Mouse (Mus musculus): ENCODE data around the gene Gpr139.

Gene Gpr139

DNA sequence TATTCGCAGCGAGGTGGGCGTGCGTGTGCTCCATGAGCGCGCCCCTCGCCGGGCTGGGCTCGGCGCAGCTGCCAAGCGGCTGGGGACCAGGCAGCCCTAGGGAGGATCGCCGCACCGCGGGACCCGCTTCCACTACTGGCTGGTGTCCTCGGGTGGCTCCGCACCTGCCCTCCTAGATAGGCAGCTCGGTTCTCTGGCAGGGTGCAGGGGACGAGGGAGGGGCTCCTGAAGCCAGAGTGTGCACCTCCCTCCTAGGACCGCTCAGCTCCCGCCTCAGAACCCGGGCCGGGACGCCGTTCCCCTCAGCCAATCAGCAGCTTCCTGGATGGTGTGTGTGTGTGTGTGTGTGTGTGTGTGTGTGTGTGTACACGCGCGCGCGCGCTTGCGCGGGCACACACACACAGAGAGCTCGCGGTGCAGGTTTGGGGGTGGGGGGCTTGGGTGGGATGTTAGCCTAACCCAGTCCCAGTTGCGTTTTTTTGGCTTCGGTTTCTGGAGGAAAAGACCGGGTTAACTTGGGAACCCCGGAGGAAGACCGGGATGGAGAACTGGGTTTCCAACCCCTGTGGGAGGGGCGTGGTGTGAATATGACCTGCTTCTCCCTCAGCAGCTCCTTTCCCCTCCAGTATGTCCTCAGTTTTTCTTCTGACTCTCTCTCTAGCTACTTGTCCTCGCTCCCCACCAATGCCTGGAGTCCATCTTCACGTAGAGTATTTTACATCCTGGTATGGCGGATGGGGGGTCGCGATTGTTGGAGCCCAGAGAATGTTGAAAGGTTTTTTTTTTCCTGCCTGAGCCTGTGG, at the start of gene Gpr139:
TSS of gene Gpr139 (minus strand) at position 263 of the 803 bp plus-strand sequence.
- no peak for DNase-seq (ENCODE audit: low spot score)

DNA sequence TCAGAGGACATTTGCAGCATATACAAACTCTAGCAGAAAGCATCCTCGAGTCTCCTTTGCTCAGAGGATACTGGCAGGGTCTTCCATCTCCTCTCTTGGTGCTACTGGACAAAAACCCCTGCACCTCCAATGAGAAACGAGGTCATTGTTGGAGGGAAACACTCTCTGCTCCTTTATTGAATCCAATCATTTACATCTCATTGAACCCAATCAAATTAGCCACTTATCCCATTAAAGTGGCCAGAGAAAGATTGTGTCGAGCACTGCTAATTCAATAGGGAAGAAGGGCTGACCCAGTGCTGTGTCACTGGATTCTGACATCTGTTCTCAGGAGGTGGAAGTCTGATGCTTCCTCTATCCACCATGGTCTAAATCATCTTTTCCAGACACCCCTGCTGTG, 46.6 kb upstream of the Gpr139 start:
- DNase-seq (ENCODE audit: low spot score), result no peak

DNA sequence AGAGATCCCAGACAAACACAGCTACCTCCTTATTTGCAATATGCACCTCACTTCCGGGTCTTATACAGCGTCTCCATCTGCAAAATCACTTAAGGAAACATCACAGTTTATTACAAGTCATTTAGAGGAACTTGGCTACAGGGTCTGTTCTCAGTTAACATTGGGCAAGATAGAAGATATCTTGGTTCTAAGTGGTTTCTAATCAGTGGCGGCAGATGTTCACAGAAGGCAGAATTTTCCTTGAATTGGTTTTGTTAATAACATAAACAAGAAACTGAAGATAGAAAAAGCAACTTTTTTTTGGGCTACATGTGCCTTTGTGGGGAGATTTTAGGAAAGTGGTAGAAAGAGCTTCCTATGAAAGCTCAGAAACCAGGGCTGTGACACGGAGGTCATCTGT, 38.3 kb upstream of the Gpr139 start:
- DNase-seq (ENCODE audit: low spot score), result no peak

DNA sequence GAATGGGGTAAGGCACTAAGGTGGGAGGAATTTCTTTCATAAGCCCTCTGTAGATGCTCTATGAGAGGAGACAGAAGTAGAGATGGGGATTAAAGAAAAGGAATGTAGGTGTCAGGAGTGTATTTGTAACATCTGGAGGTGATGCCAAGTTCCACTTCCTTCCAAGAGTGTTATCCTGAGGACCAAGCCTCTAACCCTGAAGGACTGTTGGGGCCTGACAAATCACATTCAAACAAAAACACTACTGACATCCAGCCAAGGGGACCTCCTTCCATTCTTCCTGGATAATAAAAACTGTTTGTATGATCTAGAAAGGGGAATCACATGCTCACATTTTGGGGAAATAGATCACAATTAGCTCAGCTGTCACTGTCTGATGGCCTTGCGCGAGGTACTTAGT, 34.7 kb upstream of the Gpr139 start:
- DNase-seq (ENCODE audit: low spot score), result no peak

DNA sequence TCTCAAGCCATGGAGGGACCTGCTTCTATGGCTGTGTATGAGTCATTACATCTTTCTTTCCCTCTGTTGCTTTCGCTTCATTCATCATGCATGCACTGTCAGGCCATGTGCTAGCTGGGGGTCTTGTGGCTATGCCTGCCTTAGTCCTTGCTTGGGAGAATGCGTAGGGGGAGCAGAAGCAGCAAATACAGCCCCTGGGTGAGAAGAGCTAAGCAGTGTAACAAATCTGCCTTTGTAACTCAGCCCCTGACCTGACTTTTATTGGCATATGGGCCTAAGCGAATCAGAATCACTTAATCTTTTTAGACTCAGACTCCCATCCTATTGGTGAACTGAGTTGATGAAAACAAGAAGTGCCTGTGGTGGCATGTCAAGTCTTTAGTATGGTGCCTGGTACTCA, 22.8 kb upstream of the Gpr139 start:
- no peak for DNase-seq (ENCODE audit: low spot score)

DNA sequence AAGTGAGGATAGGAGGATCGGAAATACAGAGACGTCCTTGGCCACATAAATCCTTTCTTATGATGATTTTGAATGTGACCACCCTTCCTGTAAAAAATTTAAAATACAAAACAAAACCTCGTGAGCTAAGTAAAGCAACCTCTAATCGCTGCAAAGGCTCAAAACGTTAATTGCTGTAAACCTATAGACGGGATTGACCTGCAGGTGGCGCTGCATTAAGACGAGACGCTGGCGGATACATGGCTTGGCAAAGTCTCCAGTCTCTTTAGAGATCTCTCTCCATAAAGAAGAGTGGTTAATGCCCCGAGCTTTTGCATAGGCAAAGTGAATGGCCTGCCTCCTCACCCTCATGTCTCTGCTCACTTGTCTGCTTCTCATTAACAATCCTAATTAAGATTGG, 2.0 kb upstream of the Gpr139 start:
- no peak for DNase-seq (ENCODE audit: low spot score)

DNA sequence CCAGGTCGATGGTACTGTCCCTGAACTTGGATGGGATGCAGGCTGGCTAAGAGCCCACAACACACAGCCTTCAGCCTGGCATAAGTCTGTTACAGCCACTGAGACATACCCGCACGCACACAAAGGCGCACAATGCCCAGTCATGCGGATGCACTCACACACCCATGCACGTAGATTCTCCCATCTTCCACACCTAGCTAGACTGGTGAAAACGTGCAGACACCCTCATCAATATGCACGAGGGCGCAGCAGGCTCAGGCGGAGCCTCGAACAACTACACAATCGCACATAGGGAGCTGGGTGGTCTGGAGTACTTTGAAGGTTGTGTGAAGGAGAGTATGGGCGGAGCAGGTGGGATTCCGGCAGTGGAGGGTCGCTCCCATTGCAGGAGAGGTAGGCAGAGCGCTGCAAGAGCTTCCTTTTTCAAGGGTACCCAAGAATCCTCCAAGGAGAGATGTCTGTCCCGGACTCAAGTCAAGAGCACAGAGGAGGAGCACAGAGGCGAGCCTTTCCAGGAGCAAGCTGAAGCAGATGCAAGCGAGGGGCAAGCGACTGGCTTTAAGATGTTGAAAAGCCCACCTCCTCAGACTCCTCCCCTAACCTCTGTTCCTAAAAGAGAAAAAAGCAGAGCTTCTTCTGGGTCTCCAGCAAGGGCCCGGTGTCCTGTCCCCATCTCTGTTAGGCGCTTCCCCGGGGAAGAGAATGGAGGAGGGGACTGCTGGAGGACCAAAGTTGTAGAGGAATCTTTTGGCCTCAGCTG, 958 bp upstream of the Gpr139 start:
- no peak for DNase-seq (ENCODE audit: low spot score)

DNA sequence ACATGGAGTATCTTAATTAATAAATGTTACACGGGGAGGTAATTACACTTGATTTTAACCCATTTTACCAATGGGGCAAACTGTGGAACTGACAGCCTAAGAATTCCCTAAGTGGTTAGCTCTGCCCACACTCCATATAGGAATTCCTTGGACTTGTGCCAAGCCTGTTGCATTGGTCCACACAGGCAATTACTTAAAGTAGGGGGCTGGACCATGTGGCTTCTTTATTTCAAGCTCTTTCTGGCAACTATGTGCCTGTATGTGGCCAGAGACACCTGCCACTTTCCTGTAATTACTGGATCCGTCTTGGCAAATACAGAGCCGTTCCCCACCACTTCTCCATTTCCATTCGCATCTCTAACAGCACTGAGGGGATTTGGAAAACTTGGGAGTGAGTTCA, 3.4 kb downstream of the Gpr139 start:
- DNase-seq (ENCODE audit: low spot score), result no peak

DNA sequence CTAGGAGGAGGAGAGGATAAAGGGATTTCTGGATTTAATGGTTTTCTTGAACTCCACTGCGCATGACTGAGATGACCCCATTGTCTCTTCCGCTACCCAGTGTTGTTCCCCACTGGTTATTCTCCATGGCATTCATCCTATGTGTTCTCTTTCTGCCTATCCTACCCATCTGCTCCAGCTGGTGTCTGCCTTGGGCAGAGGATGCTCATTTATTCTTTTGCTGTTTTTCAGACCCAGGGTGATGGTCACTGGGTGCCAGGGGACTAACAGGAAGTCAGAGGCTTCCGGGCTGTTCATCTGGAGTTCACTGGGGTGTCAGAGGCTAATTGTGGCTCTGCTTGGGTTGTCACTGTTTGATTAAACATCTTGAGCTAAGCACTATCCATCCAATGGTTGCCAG, 24.4 kb downstream of the Gpr139 start:
- DNase-seq (ENCODE audit: low spot score), result no peak

DNA sequence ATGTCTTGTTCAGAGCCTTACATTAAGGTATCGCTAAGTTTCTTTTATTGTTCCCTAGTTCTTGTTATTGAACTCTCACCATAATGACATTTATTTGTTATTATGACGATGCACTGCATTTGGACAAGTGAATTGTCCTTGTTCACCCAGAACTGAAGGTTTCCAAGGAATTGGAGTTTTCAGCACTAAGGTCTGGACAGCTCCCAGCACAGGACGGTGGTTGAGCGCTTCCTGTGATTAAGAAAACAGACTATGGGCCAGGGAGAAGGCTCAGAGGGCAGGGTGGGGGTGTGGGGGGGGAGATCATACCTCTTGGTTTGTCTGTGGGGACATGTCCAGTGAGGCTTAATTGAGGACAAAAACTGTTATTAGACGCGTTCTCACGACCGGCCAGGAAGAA, 72.6 kb downstream of the Gpr139 start:
- no peak for DNase-seq (ENCODE audit: low spot score)

DNA sequence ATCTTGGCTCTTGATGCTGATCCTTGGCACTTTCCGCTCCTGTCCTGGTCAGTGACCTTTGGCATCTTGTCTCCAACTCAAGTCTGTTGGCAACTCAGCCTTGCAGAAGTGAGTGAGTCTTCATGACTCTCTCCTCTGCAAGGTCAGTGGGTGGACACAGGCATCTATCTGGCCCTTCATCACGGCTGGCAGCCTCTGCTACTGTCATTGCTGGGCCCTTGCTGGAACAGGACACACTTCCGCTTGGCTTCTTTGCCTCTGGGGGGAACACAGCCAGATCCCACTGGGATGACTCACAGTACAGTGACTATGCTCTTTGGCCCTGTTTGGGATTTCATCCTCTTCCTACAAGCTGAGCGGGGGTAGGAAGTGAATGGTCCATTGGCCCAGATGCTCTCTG, 78.5 kb downstream of the Gpr139 start:
- no peak for DNase-seq (ENCODE audit: low spot score)

DNA sequence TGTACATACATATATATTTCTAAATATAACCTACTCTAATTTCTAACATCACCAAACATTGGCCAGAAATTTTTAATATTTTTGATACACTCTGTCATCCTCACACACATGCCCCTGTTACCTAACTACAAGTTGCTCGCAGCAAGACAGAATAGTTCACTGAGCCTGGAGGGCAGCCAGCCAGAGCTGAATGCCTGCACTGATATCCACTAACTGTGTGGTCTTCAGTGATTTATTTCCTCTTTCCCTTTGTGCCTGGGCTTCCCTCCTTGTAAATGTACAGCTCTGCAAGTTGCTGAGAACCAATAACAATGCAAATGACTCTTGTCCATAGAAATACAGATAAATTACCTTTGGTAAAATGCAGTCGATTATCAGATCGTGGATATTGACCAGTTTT, 87.8 kb downstream of the Gpr139 start:
- DNase-seq (ENCODE audit: low spot score), result no peak

All from ovary, adult 18-20 months (tissue).